Mouse (Mus musculus) spleen, adult 2 months (tissue): ENCODE measurements around the gene Naif1.

Source experiments
- CTCF ChIP-seq: fragments of 200-500 bp; IDR thresholded peaks from 2 replicates; pipeline ENCODE4 v1.5.1; 2011; ENCODE audit warnings: mild to moderate bottlenecking, inconsistent platforms; ENCODE audit not compliant: insufficient read depth, insufficient read length, insufficient replicate concordance; ENCODE audit errors: extremely low read depth
- POLR2A ChIP-seq: fragments of 200-500 bp; IDR thresholded peaks from 2 replicates; pipeline ENCODE4 v1.6.1; 2011; ENCODE audit warnings: low read depth, low read length, inconsistent platforms

- TF ChIP-seq CTCF (no peak), POLR2A (no peak)
Measured at GRCm38 (mm10) chr2:32428262-32428722, 22.0 kb upstream of the Naif1 start.
